Mouse (Mus musculus): ENCODE measurements around the gene Pard3.

The Pard3 gene

GRCm38 (mm10) chr8:127230233-127230595 is 166.5 kb downstream of the Pard3 start:
- no peak for DNase-seq (ENCODE audit: low spot score)

GRCm38 (mm10) chr8:127243351-127243750 is 179.7 kb downstream of the Pard3 start:
- no peak for DNase-seq (ENCODE audit: low spot score)

- no peak for DNase-seq (ENCODE audit: low spot score)
These were observed 180.1 kb downstream of the Pard3 start for GRCm38 (mm10) chr8:127243841-127244240.

GRCm38 (mm10) chr8:127250746-127251145 is 187.1 kb downstream of the Pard3 start:
- DNase-seq (ENCODE audit: low spot score): no peak

- DNase-seq (ENCODE audit: low spot score): no peak
These were observed 187.8 kb downstream of the Pard3 start for GRCm38 (mm10) chr8:127251476-127251875.

GRCm38 (mm10) chr8:127251985-127252384 is 188.3 kb downstream of the Pard3 start:
- no peak for DNase-seq (ENCODE audit: low spot score)

- DNase-seq (ENCODE audit: low spot score): no peak
These were observed 190.9 kb downstream of the Pard3 start for GRCm38 (mm10) chr8:127254625-127255024.

- DNase-seq (ENCODE audit: low spot score): no peak
These were observed 193.4 kb downstream of the Pard3 start for GRCm38 (mm10) chr8:127257086-127257485.

- DNase-seq (ENCODE audit: low spot score): no peak
These were observed 197.4 kb downstream of the Pard3 start for GRCm38 (mm10) chr8:127261051-127261450.

- no peak for DNase-seq (ENCODE audit: low spot score)
These were observed 198.3 kb downstream of the Pard3 start for GRCm38 (mm10) chr8:127262026-127262425.

- no peak for DNase-seq (ENCODE audit: low spot score)
These were observed 198.7 kb downstream of the Pard3 start for GRCm38 (mm10) chr8:127262436-127262835.

GRCm38 (mm10) chr8:127262926-127263325 is 199.2 kb downstream of the Pard3 start:
- DNase-seq (ENCODE audit: low spot score): no peak

GRCm38 (mm10) chr8:127263457-127263856 is 199.8 kb downstream of the Pard3 start:
- no peak for DNase-seq (ENCODE audit: low spot score)

GRCm38 (mm10) chr8:127264691-127265470 is 201.2 kb downstream of the Pard3 start:
- no peak for DNase-seq (ENCODE audit: low spot score)

- DNase-seq (ENCODE audit: low spot score): no peak
These were observed 203.1 kb downstream of the Pard3 start for GRCm38 (mm10) chr8:127266777-127267176.

- peak; percentile 24 for DNase-seq (ENCODE audit: low spot score)
These were observed 204.7 kb downstream of the Pard3 start for GRCm38 (mm10) chr8:127268239-127269024.

- no peak for DNase-seq (ENCODE audit: low spot score)
These were observed 205.5 kb downstream of the Pard3 start for GRCm38 (mm10) chr8:127269082-127269747.

GRCm38 (mm10) chr8:127271186-127271585 is 207.5 kb downstream of the Pard3 start:
- no peak for DNase-seq (ENCODE audit: low spot score)

GRCm38 (mm10) chr8:127280299-127280974 is 216.7 kb downstream of the Pard3 start:
- no peak for DNase-seq (ENCODE audit: low spot score)

GRCm38 (mm10) chr8:127281035-127281434 is 217.3 kb downstream of the Pard3 start:
- no peak for DNase-seq (ENCODE audit: low spot score)

GRCm38 (mm10) chr8:127284462-127285216 is 220.9 kb downstream of the Pard3 start:
- no peak for DNase-seq (ENCODE audit: low spot score)

All from left cerebral cortex, adult 11 months (tissue).